Mouse (Mus musculus): ENCODE measurements around the gene Tmem106a. TPM values are rescaled to one million over a fixed set of nuclear protein-coding genes. Genes with fewer than 3 reads are reported as not detected.
"Not testable (repeated sequence)": the region's sequence is repeated elsewhere in the genome, so short reads cannot be mapped to it uniquely, and the experiment has no call there.

Gene Tmem106a
- 11.4 and 14.1 TPM in 2 replicates for total RNA-seq (2021)
- long read RNA-seq, transcript Tmem106a-201 (9 exons, 2,304 nt): major isoform, 5 of 9 reads
- long read RNA-seq, partial matches to known transcripts: 3 of 9 reads
- long read RNA-seq, other reads (novel, unspliced or antisense): 1 of 9 reads

DNA sequence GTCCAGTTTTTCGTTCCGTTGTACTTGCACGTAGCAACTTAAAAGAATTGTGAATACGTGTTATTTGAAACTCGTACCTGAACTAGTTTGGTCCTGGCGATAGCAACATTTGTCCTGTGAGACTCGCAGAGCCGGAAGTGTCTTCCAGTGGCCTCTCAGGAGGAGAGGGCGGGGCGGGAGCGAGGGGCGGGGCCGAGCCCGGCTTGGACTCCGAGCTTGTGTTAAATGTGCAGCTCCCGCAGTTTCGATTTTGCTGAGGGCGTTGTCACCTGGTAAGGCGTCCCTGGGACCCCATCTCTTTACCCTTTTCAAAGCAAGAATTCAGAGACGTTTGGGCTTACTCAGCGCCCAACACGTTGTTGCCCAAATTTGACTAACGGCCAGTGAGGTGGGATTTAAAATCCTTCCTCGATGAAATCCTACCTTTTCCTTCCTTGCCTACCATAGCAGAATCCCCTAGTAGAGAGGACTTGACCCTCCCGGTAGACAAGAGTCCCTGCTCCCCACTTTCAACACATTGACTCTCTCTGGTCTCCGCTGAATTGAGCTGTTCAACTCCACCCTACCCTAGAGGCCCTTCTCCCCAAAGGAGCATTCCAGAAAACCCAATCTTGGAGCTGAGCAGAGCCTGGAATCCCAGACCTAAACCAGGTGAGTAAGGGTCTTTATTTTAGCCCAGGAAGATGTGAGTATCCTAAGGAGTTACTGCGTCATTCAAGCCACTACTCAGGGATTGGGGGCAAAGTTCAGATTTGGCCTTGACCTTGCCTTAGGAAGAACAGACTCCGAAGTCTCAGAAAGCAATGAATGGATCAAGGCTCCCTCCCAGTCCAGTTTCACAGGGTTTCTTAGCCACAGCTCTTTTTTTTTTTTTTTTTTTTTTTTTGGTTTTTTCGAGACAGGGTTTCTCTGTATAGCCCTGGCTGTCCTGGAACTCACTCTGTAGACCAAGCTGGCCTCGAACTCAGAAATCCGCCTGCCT, at the start of gene Tmem106a:
Gene Tmem106a (plus strand): TSS at position 189 of the 982 bp plus-strand sequence.
- peak; percentile 76 for DNase-seq

DNA sequence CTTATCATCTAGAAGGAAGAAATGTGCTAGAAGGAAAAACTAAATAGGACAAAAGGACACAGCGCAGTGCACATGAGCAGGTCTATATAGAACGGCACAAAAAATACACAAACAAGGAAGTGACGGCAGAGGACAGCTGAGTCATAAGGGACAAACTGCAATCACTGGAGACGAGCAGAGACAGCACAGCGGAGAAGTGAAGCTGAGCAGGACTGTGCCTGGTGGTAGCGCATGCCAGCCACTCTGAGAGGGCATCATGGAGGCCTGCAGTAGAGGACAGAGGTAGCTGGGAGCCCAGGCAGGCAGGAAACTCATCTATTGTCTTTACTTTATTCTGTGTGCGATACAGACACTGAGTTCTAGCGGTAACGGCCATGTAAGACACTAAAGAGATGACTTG, 38.5 kb upstream of the Tmem106a start:
- DNase-seq: peak; percentile 10

DNA sequence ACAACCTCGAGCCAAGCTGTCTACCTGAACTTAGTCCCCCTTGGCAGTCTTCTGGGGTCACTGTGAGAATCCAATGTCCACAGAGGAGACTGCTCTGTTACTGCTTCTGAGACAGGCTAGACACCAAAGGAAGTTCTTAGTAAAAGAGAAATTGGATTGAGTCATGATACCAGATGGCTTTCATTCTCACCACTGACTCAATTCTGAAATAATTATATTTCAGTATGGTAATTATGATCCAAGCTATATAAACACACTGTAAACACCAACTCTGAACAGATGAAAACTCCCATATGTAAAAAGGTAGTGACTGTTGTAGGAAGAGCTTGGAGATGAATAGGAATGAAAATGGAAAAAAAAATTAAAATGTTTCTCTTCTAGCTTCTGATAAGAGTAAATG, 37.9 kb upstream of the Tmem106a start:
- DNase-seq: no peak

DNA sequence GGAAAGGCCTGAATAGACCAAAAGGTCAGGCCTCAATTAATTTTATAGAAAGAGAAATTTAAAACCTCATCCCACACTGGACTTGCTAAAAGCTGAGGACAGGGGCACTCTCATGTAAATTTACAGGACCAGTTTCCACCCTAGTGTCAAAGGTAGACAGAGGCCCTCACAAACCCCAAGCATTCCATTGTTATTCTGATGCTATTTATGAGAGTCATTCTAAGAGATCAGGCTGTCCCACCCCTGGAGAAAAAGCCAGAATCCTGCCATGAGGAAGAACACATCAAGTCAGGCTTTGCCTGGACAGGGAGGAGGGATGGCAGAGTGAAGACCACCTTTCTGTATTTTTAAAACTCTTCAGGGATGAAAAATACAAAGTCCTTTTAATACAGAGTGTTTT, 33.5 kb upstream of the Tmem106a start:
- no peak for DNase-seq

DNA sequence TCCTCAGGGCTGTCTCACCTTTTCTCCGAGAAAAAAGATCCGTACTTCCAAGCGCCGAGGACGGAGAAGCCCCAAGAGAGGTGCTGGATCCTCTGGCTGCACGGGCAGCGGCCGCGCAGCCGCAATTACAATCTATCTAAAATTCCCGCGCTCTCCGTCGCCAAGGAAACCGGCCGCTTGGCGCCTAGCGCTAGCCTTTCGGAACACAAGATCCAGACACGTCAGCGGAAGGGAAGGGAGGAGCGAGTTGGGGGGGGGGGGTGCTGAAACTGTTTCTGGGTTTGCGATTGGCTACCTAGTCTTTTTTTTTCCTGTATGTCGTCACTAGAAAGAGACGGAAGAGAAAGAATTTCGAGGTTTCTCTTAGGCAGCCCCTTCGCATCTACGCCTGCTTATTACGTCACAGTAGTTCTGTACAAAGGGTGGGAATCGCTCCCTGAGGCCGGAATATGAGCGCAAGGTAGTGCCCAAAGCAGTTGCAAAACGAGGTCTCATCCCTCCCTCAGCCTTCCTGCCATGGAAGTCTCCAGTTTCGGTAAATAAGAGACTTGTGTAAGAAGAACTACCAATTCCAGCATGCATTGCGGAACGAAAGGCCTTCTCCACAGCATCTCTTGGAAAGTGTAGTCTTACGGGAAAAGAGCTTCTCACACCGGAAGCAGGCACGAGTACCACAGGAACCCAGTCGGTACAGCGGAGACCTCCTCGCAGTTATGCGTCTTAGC, 30.1 kb upstream of the Tmem106a start, which contains the start of the genes Brca1 and Nbr1:
Gene Brca1 (minus strand): TSS at position 205 of the 725 bp plus-strand sequence.
Gene Nbr1 (plus strand): TSS at position 399 of the 725 bp plus-strand sequence.
- peak; percentile 92 for DNase-seq

DNA sequence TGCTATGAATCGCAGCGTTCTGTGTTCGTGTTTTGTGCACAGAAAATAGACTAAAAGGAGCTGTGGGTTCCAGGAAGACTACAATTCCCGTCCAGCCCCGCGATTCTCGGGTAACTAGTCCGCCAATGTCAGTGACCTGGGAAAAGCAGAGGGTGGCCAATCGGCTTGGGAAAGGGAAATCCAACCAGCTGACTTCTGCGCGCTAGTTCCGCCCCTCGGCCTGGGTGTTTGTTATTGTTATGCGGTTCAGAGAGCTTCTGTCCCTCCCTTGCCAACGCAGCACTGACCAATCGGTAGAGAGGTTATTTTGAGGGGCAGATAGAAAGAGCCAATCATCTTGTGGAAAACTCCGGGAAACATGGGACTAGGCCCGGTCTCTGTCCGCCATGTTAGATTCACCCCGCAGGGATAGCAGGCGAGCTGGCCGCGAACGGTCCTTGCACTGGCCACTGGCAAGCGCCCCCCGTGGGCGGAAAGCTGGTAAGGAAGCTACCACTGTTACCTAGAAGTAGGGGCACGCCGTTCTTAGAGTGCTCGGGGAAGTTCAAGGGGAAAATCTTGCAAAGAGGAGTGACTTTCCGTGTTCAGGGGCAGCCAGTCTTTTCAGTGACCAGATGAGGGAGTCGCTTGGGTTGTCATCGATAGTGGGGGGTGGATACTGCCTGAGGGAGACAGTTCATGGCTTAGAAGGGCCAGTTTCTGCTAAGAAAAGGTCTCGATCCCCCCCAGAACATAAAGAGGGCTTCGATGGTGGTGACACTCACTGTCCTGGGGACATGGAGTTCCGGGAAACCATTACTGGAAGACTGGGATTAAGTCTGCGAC, 29.4 kb upstream of the Tmem106a start:
- DNase-seq: peak; percentile 89

DNA sequence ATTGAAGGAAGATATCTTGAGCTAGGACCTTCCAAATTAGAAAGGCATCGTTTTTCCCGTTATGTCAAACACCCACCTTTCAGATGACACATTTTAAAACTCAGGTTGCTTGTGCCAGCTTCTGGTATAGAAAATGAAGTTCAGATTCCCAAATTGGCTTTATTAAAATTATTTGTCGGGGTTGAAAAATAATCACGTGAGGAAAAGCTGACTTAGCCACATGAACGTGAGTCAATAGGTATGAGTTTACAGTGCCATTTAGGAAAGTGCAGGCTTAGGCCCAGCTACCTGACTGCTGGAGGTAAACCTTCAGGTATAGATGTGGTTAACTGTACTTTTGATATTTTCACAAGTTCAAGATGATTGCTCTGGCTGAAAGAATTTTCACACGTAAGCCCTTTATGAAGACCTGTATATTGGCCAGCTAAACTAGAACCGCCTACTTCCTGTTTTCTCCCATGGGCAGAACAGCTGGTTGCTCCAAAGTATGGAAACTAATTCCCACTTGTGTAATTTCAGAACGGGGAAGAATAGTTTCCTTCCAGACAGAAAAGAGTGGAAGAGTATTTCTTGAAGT, 28.6 kb upstream of the Tmem106a start:
- no peak for DNase-seq

DNA sequence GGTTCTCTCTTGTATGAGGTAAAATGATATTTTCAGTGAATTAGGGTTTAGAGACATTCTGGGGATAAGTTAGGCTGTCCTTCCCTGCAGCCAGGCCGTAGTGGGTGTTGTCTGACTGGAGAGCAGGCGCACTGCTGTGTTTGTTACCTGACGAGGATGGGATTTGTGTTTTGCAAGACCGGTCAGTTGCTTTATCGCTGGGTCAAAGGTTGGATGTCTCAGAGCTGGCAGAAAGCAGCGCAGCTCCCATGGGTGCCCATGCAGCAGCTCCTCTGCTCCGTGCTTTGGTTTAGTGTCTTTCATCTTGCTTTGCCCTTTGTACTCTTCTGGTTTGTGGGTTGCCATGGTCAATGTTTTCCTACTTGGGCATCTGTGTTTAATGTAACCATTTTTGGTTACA, 25.5 kb upstream of the Tmem106a start:
- DNase-seq: no peak

DNA sequence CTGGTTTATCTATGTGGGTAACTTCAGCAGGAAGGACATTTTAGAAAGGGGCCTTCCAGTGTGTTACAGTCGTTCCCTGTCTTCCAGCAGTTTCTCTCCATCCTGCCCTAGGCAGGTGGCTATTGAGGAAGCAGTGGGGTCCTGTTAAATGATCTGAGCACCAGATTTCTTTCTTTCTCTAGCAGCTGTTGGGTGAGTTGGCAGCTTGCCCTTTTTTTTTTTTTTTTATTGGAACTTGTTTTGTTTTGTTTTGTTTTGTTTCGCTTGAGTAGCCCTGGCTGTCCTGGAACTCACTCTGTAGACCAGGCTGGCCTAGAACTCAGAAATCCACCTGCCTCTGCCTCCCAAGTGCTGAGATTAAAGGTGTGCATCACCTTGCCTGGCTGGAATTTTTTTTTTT, 25.1 kb upstream of the Tmem106a start:
- no peak for DNase-seq

DNA sequence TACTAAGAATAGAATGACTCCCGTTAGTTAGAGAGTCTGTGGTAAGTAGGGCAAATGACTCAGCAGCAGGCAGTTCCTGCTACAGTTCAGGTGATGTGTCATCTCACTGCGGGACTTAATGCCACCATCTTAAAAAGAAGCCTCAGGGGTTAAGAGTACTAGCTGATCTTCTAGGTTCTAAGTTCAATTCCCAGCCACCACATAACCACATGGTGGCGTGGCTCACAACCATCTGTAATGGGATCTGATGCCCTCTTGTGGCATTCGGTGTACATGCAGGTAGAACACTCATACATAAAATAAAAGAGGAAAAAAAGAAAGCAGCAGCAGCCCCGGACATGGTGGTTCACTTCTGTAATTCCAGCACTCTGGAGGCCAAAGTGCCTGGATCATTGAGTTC, 19.7 kb upstream of the Tmem106a start:
- DNase-seq: no peak

DNA sequence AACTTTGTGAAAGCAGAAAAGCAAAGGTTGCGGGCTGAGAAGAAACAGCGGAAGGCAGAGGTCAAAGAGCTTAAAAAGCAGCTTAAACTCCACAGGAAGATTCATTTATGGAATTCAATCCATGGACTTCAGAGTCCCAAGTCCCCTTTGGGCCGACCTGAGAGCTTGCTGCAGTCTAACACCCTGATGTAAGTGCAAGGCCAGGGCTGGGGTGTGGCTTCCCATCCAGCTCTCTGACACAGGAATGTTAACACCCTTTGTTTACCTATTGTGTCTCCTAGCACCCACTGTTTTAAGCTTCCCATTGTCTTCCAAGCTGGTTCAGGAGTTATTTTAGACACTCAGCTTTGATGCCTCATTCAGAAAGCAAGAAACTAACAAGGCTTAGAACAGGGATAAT, 13.6 kb upstream of the Tmem106a start:
- no peak for DNase-seq

DNA sequence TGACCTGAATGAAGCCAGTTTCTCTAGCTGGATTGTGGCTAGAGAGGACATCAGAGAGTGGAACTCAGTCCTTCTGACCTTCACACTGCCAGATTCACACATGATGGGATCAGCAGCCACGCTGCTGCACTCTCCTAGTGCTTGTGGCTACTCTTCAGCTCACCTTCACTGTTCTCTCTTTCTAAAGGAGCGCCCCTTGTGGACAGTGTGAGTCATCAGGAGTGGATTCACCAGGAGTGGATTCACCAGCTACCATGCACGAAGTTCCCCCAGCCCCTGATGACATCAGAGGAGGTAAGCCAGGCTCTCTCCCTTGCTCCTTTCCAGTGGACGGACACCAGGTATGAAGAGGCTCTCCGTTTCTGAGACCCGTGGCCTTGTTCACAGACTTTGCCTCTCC, 5.9 kb upstream of the Tmem106a start:
- no peak for DNase-seq

DNA sequence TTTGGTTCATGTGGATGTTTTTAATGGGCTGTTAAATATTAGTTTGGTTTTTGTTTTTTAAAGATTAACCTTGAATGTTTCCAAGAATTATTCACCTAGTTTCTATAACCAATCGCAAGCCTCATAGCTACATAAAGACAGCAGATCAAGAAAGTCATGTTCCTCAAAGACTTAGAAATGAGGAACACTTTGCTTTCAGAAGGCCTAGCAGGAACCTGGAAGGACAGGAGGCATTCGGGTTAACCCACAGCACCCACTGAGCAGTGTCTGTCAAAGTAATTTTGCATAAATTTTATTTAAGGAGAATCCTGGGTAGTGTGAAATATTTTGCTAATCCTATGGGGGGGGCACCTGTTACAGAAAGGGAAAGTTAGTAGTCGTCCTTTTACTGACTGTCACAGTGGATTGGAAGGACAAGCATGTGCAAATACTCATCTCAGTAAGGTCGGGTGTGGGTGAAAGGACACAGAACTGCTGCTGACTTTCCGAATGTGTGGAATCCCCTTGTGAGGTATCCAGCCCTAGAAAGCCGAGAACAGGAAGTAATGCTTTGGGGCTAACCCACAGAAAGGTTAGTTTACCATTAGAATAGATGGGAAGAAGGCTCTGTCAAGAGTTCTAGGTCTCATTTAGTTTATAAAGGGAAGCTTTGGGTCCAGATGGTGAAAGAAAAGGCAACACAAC, 819 bp upstream of the Tmem106a start:
- DNase-seq: no peak

DNA sequence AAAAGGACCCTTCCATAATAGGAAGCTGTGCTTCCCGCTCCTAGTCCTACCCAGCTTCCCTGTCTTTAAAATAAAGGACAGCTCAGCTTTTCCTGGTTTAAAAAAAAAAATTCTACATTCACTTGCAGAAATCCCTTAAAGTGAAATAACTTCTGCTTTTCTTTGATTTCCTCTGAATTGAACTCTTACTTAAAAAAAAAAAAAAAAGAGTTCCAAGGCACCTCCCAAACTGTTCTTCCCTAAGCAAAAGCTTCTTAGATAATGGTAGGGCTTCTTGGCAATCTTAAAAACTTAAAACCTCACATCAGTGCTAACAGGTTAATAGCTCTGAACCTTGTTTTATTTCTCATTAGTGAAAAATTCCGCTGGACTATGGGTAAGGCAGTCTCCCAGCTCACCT, 1.2 kb downstream of the Tmem106a start:
- no peak for DNase-seq

DNA sequence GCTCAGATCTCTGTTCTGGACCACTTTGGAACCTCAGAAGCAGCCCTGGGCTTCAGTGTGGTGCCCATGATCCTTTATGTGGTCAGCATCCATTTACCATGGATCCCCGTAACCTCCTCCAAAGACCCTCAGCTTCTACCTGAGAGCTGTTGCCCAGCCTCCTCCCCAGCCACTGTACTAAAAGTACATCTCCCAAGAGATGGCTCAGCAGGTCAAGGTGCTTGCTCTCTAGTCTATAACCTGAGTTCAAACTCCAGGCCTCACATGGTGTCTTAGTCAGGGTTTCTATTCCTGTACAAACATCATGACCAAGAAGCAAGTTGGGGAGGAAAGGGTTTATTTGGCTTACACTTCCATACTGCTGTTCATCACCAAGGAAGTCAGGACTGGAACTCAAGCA, 3.0 kb downstream of the Tmem106a start:
- not testable (repeated sequence) for DNase-seq

DNA sequence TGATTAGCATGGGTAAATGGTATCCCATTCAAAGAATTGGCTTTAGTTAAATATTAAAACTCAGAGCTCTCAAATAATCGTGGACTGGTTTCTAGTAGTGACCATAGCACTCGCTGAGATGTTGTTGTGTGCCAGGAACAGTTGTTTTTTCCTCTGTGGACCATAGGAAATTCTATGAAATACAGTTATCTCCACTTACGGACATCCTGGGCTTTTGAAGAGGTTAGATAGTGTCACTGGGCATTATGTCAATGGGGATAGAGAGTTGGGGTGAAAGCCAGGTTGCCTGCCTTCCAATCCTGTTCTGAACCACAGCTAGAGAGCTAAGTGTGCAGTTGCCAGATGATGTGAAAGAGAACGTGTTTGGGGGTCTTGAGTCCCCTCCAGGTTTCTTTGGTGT, 3.8 kb downstream of the Tmem106a start:
- no peak for DNase-seq

DNA sequence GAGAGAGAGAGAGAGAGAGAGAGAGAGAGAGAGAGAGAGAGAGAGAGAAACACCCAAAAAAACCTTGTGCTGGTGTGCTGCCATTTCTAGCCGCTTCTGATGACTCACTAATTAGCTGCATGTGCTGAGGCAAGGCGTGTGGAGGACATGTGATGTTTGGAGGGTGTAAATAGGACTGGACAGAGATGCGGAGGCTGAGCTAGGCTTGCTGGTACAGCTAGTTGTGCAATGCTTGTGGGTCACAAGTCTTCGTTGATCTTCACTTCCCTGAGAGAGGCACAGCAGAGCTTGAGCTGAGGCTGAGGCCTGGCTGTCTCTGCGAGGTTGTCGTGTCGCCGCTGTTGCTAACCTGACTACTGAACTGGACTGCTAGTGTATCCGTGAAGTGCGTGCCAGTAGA, 5.6 kb downstream of the Tmem106a start:
- DNase-seq: no peak

DNA sequence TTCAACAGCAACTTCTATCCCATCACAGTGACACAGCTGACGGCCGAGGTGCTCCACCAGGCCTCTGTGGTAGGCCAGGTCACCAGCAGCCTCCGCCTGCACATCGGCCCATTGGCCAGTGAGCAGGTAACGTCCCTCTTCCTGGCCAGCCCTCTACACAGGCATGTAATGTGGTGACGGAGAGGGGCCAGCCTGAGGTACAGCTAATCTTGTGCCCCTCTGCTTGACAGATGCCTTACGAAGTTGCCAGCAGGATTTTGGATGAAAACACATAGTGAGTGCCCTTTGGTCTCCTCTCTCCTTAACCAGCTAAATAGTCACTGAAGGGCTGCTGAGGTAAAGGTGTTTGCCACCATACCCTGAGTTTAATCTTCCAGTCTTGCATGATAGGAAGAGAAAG, 6.8 kb downstream of the Tmem106a start:
- no peak for DNase-seq

DNA sequence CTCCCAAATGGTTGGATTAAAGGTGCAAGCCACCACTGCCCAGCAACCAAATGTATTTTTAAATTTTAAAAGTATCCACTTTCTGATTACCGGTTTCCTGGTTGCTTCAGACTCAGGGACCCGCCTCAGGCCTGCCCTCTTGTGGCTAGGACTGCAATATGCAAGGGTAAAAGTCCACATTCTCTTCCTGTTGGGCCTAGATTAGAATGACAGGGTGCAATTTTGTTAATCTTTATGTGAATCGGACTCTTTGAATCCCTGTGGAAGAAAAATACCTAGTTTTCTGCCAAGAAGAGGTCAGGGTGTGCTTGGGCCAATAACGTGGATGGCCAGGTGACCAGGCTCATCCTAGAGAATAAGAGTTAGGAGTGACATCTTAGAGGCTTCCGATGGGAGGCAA, 7.4 kb downstream of the Tmem106a start:
- DNase-seq: peak; percentile 56

DNA sequence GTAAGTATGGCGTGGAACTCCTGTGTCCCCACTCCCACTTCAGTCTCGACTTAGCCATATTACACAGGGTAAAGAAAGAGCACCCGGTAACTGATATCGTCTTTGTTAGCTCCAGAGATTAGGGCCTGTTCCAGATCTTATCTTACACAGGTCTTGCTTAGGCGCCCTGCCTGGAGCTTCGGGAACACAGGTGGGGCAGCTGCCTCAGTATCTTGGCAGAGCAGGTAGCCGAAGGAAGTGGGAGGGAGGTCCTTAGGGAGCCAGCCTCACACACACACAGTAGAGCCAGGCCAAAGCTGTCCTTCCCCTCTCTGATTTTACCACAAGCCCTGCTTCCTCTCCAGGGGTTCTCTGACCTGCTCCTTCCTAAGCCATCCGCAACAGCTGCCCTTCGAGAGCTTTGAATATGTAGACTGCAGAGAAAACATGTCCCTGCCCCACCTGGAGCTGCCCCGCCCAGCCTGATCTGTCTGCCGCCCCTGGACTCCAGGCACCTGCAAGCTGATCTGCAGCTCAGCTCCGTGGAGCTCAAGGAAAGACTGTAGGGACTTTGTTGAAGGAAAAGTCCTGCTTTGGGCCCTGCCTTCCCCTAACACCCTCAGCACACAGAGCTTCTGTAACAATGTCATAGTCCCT, 8.1 kb downstream of the Tmem106a start:
- DNase-seq: no peak

DNA sequence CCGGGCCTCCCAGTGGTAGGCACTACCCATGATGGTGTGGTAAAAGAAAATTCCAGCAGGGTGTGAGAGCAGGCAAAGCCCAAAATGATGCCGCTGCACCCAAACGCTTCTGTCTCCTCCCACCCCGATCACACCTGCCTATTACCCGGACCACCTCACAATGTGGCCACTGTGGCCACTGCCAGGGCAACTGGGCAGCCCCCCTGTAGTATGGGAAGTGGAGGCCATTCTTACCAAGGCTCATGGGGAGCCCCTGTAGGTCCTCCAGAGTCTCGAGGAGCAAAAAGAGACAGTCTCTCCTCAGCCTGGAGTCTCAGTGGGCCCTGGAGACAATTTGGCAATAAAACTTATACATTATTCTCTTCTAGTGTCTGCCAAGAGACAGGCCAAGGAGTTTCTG, 17.1 kb downstream of the Tmem106a start, which contains the start of gene Gm11634:
Gene Gm11634 (minus strand): TSS at position 101 of the 400 bp plus-strand sequence.
- DNase-seq: no peak
